Mouse (Mus musculus): ENCODE results near the gene Cela3a.

GRCm38 (mm10) chr4:137379085-137379484, 30.5 kb downstream of the Cela3a start:
- TF ChIP-seq CTCF (IDR thresholded peaks at IDR 0.05; ENCODE audit: borderline replicate concordance, insufficient read depth, low read depth, low read length) (no peak), POLR2A (IDR thresholded peaks at IDR 0.05; ENCODE audit: borderline replicate concordance, insufficient read depth, low read length) (no peak)
